Mouse (Mus musculus) ES-Bruce4 (cell line): Measurements from ENCODE around the gene Hyal1.

Source experiments
- CTCF ChIP-seq: IDR thresholded peaks from one replicate; pipeline ENCODE4 v1.8.1; 2011; ENCODE audit warnings: low read depth, low read length
- POLR2A ChIP-seq: IDR thresholded peaks from one replicate; pipeline ENCODE4 v1.8.1; 2011; ENCODE audit warnings: low read length; ENCODE audit not compliant: insufficient read depth

GRCm38 (mm10) chr9:107539940-107540339, 36.8 kb upstream of the Hyal1 start:
- TF ChIP-seq POLR2A = no peak
- no peak for TF ChIP-seq CTCF
